Mouse (Mus musculus): Measurements from ENCODE around the gene Sirt7.

DNA sequence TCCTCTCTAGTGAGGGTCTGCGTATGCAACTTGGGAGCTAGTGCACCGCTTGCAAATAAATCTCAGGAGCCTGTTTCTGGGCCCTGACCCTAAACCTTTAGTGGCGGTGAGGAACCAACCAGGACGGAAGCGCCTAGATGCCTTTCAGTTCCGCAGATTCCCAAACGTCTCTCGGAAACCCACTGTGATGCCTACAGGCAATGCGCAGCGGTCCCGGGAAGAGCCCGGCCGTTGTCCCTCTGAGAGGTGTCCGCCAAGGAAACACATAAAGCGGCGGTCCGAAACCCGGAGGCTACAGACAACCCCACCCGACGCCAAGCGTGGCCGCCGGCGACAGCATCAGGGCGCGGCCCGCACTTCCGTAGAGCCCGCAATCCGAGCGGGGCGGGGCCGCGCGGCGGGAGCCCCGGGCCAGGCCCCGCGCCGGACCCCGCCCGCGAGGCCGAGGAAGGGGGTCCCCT is 44.1 kb downstream of the Sirt7 start:
- no peak for TF ChIP-seq CTCF (IDR thresholded peaks at IDR 0.05; ENCODE audit: extremely low read depth, insufficient read depth, insufficient read length, insufficient replicate concordance)
- no peak for TF ChIP-seq POLR2A (IDR thresholded peaks at IDR 0.05; ENCODE audit: low read depth, low read length)

Data from spleen, adult 2 months (tissue).